Comparison of ENCODE assay signal across 27 mouse cellular contexts in the genomic region with DNA sequence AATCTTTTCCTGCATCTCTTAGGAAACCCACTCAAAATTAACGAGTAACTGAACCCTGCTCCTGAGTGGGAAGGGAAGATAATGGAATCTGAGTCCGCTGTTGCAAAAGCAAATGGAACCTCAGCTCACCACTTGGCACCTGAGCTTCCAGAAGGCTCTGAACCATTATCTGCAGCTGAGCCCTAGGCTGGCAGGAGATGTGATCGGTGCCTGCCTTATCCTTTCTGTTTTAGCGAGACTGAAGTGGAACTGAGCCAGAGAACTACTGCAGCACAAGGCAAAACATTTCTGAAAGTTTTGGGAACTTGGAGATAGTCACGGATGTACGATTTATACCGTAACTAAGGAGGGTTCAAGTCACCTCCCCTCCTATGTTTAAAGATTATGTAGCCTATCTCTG.
"Had no signal": no experiment of that assay in that cellular context is flagged by ENCODE, and none has a peak within 500 bp of the region (broad histone marks: within the 10 kb centered on the region; RNA-seq: fewer than 3 reads in every experiment).

No protein-coding gene starts in this region.

- ATAC-seq: hindbrain, postnatal 0 days; intestine, embryonic 16.5 days had no signal

- H3K4me2 ChIP-seq: heart, embryonic 11.5 days; heart, embryonic 13.5 days; heart, embryonic 15.5 days; hindbrain, embryonic 13.5 days; hindbrain, embryonic 15.5 days; kidney, embryonic 15.5 days; limb, embryonic 12.5 days; limb, embryonic 15.5 days; liver, embryonic 11.5 days had no signal

- H3K27ac ChIP-seq: heart, adult 2 months; heart, embryonic 13.5 days; heart, embryonic 15.5 days; hindbrain, embryonic 13.5 days; hindbrain, embryonic 15.5 days; hindbrain, postnatal 0 days; kidney, embryonic 15.5 days; kidney, postnatal 0 days; layer of hippocampus, adult 2 months; limb, embryonic 12.5 days; limb, embryonic 15.5 days; liver, embryonic 14.5 days had no signal

- DNase-seq: gastrocnemius, postnatal 14 days; gastrocnemius, postnatal 36 days; heart, adult 11 months; heart, adult 2 months; heart, postnatal 14 days; heart, postnatal 36 days; kidney, adult 11 months; kidney, adult 2 months; kidney, adult 9 months; kidney, postnatal 14 days; kidney, postnatal 4 days; layer of hippocampus, postnatal 36 days; left cerebral cortex, postnatal 4 days had no signal

- H3K9ac ChIP-seq: heart, embryonic 13.5 days; heart, embryonic 15.5 days; hindbrain, embryonic 13.5 days; hindbrain, embryonic 15.5 days; kidney, embryonic 15.5 days; limb, embryonic 12.5 days; limb, embryonic 15.5 days; liver, embryonic 14.5 days had no signal

- H3K4me1 ChIP-seq: heart, embryonic 15.5 days; hindbrain, embryonic 15.5 days; kidney, embryonic 15.5 days; limb, embryonic 12.5 days; limb, embryonic 15.5 days had no signal

- H3K36me3 ChIP-seq: heart, embryonic 13.5 days; heart, embryonic 15.5 days; hindbrain, embryonic 13.5 days; hindbrain, embryonic 15.5 days; kidney, embryonic 15.5 days; limb, embryonic 12.5 days; limb, embryonic 15.5 days had no signal

- H3K27me3 ChIP-seq: heart, embryonic 13.5 days; heart, embryonic 15.5 days; hindbrain, embryonic 13.5 days; hindbrain, embryonic 15.5 days; kidney, embryonic 15.5 days; limb, embryonic 12.5 days; limb, embryonic 15.5 days had no signal

- H3K4me3 ChIP-seq: heart, adult 2 months; heart, embryonic 13.5 days; heart, embryonic 15.5 days; hindbrain, embryonic 13.5 days; hindbrain, embryonic 15.5 days; kidney, embryonic 15.5 days; layer of hippocampus, adult 2 months; limb, embryonic 12.5 days; limb, embryonic 15.5 days had no signal

- H3K9me3 ChIP-seq: heart, embryonic 13.5 days; heart, embryonic 15.5 days; hindbrain, embryonic 13.5 days; hindbrain, embryonic 15.5 days; kidney, embryonic 15.5 days; limb, embryonic 12.5 days; limb, embryonic 15.5 days had no signal
